Mouse (Mus musculus) layer of hippocampus, adult 9-10 months (tissue): ENCODE results near the gene Bcl9l.

ENCODE experiments used
- DNase-seq: peaks from one replicate; pipeline ENCODE4 v3.0.0; 2022; ENCODE audit warnings: low spot score

The Bcl9l gene

GRCm38 (mm10) chr9:44551138-44551537 is 68.5 kb downstream of the Bcl9l start:
- no peak for DNase-seq

- DNase-seq, result no peak
These were observed 69.5 kb downstream of the Bcl9l start for GRCm38 (mm10) chr9:44552161-44552560.
